Mouse (Mus musculus) heart, postnatal 25 days (tissue): ENCODE data around the gene Gm9507. TPM values are rescaled to one million over a fixed set of nuclear protein-coding genes. Genes with fewer than 3 reads are reported as not detected.
"Not testable (repeated sequence)": the region's sequence is repeated elsewhere in the genome, so short reads cannot be mapped to it uniquely, and the experiment has no call there.

Source experiments
- DNase-seq: peaks from one replicate; pipeline ENCODE4 v3.0.0; 2022; ENCODE audit warnings: low spot score
- intact Hi-C: fragments of 180-260 bp; cut with DNase I; formaldehyde crosslinking; loops from one replicate; pipeline ENCODE4 v1.15.1; 2025
- total RNA-seq, 2 experiments: library from RNA; stranded (reverse); gene quantifications; 2 replicates each; pipeline ENCODE4 v1.2.3; 2021

Gene Gm9507
- total RNA-seq = not detected

GRCm38 (mm10) chr10:77811743-77812142, at the start of gene Gm9507:
Gene Gm9507 (minus strand): TSS chr10:77811843.
- no peak for DNase-seq
- intact Hi-C loops = no loop called here

DNA sequence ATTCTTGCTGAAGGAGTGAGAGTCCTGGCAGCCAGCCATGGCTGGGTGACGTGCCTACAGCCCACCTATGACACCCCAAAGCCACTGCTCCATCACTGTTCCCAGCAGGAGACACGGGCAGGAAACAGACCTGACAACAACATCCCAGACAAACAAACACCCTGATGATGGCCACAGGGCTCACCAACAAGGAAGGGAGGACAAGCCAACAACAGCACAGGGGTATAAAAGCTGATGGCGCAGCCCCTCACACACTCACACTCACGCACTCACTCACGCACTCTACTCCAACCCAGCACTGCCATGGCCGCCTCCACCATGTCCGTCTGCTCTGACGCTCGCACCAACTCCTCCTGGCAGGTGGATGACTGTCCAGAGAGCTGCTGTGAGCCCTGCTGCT, 40.9 kb upstream of the Gm9507 start, which contains the start of gene Gm10318:
Gm10318 (plus strand) TSS at position 301 of the 400 bp plus-strand sequence.
- intact Hi-C loops = no loop called here
- no peak for DNase-seq

DNA sequence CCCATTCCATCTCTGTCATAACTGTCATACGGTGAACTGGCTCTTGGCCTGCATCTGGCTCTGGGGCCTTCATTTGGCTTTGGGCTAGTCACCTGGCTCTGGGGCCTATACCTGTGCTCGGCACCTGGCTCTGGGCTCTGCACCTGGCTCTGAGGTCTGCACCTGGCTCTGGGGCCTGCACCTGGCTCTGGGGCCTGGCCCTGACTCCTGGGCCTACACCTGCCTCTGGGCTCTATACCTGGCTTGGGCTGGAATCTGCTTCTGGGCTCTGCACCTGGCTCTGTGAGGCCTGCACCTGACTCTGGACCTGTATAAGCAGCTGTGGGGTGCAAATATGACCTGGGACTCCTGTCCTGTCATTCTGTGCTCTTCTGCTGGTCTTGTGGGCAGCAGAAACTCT, 35.9 kb upstream of the Gm9507 start:
- DNase-seq = no peak
- intact Hi-C loops = no loop called here

- no peak for DNase-seq
- intact Hi-C loops = no loop called here
Measured at GRCm38 (mm10) chr10:77846961-77847360, 35.3 kb upstream of the Gm9507 start.

DNA sequence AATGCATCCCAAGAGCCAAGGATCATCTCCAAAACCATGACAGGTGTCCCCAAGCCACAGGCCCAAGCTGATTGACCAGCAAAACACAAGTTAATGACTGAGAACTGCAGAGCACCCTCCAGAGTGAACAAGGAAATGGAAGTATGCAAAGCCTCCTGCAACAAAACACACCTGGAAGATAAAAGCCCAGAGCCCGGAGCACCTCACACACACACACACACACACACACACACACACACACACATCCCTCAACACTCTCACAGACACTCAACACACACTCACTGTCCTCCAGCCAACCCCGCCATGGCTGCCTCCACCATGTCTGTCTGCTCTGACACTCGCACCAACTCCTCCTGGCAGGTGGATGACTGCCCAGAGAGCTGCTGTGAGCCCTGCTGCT, 34.9 kb upstream of the Gm9507 start, which contains the start of gene Gm36176:
Gm36176 (plus strand) TSS at position 301 of the 400 bp plus-strand sequence.
- intact Hi-C loops = no loop called here
- no peak for DNase-seq

DNA sequence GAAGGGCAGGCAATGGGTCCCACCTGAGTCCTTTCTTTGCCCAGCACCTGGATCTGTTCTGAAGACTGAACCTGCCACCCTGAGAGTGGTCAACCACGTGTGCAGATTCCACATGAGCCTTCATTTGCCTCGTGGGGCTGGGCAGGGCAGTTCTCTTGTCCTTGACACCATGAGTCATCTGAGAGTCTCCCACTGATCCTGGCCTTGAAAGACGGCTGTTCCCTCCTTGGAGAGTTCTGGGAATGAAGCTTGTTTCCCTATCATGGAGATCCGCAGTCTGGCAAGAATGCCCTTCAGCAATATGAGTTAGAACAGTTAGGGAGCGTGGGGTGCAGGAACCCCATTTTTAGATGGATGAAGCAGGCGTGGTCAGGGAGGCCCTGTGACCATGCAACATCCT, 27.4 kb upstream of the Gm9507 start:
- intact Hi-C loops = no loop called here
- DNase-seq = no peak

DNA sequence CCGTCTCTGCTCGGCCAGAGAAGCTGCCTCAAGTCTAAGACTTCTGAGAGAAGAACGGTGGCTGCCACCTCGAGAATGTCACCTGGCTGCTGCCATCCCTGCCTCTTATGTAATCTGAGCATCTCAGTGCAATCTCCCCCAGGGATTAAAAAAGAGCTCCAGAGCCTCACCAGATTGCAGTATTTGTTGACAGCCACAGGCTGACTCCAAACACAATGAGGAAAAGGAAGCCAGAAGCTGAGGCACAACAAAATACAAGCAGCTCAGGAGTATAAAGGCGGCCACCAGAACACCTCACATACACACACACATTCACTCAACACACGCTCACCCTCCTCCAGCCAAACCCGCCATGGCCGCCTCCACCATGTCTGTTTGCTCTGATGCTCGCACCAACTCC, 24.0 kb upstream of the Gm9507 start, which contains the start of gene Krtap10-10:
Krtap10-10 (plus strand) TSS at position 301 of the 400 bp plus-strand sequence.
- no peak for DNase-seq
- intact Hi-C loops = no loop called here

GRCm38 (mm10) chr10:77826951-77827350, 15.3 kb upstream of the Gm9507 start, which contains the start of gene Krtap10-4:
Gene Krtap10-4 (minus strand): TSS chr10:77827095.
- no peak for DNase-seq

DNA sequence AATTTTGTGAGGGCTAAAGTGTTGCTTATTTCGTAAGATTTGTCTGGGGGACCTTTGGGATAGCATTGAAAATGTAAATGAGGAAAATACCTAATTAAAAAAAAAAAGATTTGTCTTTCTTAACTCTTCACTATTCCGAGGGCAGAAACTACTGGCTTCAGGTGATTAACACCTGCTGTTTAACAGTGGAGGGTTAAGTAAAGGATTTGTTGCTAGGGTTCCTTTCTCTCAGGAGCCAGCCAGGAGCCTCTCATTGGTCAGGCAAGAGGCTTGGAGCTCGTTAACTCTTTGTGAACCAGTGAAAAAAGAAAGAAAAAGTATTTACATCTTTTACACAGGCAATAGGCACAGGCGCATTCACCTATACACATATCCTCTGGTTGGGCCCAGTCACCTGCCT, 7.6 kb upstream of the Gm9507 start:
- DNase-seq = no peak
- intact Hi-C loops = loop anchor here (5.0 kb wide), 2 partner anchors 92 to 192 kb away; partner anchors contain the start of gene Gm10100

More at GRCm38 (mm10) chr10:77826951-77827350, 15.3 kb upstream of the Gm9507 start, which contains the start of gene Krtap10-4:
- intact Hi-C loops = no loop called here

DNA sequence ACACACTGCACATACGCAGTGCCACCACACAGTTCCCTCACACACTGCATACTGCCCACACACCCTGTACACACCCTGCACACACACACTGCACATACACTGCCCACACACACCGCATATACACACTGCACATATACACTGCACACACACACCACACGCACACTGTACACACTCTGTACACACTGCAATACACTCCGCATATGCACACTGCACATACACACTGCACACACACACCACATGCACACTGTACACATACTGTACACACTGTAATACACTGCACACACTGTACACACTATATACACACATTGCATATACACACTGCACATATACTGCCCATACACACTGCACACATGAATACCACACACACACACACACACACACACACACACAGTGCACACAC, 6.9 kb upstream of the Gm9507 start:
- DNase-seq = no peak
- intact Hi-C loops = loop anchor here (5.0 kb wide), 2 partner anchors 91 to 191 kb away; partner anchors contain the start of gene Gm10100

GRCm38 (mm10) chr10:77815514-77815913, 3.9 kb upstream of the Gm9507 start:
- DNase-seq = no peak

DNA sequence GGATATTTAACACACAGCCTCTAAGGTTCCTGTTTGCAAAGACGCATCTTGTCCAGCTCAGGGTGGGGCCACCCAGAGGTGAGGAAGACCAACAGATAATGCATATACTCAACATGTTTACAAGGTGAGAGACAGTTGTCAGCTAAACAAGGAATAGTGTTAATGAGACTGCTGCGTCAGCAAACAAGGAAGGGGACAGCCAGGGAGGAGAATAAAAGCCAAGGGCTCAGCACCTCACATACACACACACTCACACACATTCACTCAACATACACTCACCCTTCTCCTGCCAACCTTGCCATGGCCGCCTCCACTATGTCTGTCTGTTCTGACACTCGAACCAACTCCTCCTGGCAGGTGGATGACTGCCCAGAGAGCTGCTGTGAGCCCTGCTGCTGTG, 2.7 kb upstream of the Gm9507 start, which contains the start of gene Gm2696:
Gm2696 (plus strand) TSS at position 301 of the 400 bp plus-strand sequence.
- intact Hi-C loops = no loop called here
- no peak for DNase-seq

More at GRCm38 (mm10) chr10:77815514-77815913, 3.9 kb upstream of the Gm9507 start:
- intact Hi-C loops = loop anchor here (5.0 kb wide), 2 partner anchors 88 to 188 kb away; partner anchors contain the start of gene Gm10100

GRCm38 (mm10) chr10:77804095-77804494, 7.5 kb downstream of the Gm9507 start:
- intact Hi-C loops = no loop called here
- DNase-seq = no peak

GRCm38 (mm10) chr10:77798921-77799508, 12.6 kb downstream of the Gm9507 start, which contains the start of gene Gm19668:
Gene Gm19668 (minus strand): TSS chr10:77799133.
- intact Hi-C loops = no loop called here
- DNase-seq = no peak

GRCm38 (mm10) chr10:77798164-77798920, 13.3 kb downstream of the Gm9507 start:
- DNase-seq, intact Hi-C loops: not testable (repeated sequence)

GRCm38 (mm10) chr10:77797677-77798076, 14.0 kb downstream of the Gm9507 start:
- intact Hi-C loops = no loop called here
- no peak for DNase-seq

GRCm38 (mm10) chr10:77794976-77795375, 16.7 kb downstream of the Gm9507 start, which contains the start of gene Gm9639:
Gene Gm9639 (minus strand): TSS chr10:77795076.
- no peak for DNase-seq
- intact Hi-C loops = no loop called here

DNA sequence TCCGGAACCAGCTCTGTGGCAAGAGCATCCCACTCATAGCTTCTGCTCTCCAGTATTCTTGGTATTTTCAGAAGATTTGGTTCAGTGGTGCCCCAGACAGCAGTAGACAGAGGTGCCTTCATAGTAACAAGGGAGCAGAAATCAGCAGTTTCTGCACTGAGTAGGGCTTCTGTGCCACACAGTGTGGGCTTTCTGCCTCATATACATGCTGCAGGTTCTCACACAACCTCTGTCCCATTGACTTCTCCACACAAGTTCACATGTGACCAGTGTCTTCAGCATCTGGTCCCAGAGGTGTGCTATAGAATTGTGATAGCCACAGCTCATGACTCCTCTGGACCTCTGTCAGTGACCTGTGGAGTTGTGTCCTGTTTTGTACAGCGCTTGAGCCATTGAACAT, 23.0 kb downstream of the Gm9507 start:
- intact Hi-C loops = no loop called here
- DNase-seq = no peak

DNA sequence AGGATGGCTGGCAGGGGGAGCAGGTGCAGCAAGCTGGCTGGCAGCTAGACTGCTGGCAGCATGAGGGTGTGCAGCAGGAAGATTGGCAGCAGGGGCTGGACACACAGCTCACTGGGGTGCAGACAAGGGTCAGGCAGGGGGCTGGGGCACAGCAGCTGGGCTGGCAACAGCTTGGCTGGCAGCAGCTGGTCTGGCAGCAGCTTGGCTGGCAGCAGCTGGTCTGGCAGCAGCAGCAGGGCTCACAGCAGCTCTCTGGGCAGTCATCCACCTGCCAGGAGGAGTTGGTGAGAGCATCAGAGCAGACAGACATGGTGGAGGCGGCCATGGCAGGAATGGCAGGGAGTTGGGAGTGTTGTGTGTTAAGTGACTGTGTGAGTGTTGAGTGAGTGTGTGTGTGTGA, 23.8 kb downstream of the Gm9507 start, which contains the start of gene Gm7137:
Gm7137 (minus strand) TSS at position 325 of the 400 bp plus-strand sequence.
- intact Hi-C loops, DNase-seq: not testable (repeated sequence)

DNA sequence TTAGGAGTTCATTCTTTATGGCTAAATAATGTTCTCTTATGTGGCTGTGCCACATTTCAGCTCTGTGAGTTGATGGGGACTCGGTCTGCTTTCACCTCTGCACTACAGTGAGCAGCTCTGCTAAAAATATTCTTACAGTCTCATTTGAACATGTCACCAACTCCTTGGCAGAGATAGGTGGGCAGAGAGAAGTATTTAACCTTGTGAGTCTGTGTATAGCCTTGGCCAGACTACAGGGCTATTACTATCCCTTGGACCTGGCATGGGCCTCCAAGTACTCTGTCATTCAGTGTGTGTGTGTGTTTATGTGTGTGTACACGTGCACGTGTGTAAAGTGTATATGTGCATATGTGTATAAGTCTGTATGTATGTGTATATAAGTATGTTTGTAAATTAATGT, 28.2 kb downstream of the Gm9507 start:
- intact Hi-C loops, DNase-seq: not testable (repeated sequence)
